Mouse (Mus musculus) gastrocnemius, postnatal 14 days (tissue): Measurements from ENCODE around the gene Cym. TPM values are rescaled to one million over a fixed set of nuclear protein-coding genes. Genes with fewer than 3 reads are reported as not detected.

Experiments
- DNase-seq: peaks from one replicate; pipeline ENCODE4 v3.0.0; 2021; ENCODE audit warnings: mixed read lengths
- intact Hi-C: fragments of 180-260 bp; cut with DNase I; formaldehyde crosslinking; loops from one replicate; pipeline ENCODE4 v1.15.1; 2025; ENCODE audit warnings: low total_unique reads
- total RNA-seq, 2 experiments: library from RNA; stranded (reverse); gene quantifications; 2 replicates each; pipeline ENCODE4 v1.2.3; 2021

Gene Cym
- total RNA-seq, 2 experiments from 2014 or later: not detected

DNA sequence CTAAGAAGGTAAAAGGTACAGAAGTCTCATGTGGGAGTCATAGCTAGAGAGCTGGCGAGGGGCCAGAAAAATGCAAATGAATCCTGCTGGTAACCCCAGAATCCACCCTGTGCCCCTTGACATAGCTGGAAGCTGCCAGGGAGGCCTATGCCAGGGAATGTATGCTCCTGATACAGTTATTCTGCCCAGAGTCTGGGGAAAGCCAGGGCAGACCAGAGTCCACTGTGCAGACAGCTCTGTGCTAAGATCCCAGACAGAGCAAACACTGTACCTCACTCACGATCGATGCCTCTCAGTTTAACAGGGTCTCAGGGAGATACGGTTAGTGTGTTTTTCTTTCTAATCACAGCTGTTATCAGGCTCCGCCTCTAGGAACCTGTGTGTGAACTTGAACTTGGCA is 8.3 kb upstream of the Cym start:
- DNase-seq: no peak
- intact Hi-C loops: no loop called here

- intact Hi-C loops: no loop called here
- DNase-seq: no peak
Observed at GRCm38 (mm10) chr3:107229221-107229620, 7.7 kb upstream of the Cym start.

GRCm38 (mm10) chr3:107225820-107226219 is 4.3 kb upstream of the Cym start:
- no peak for DNase-seq
- intact Hi-C loops: no loop called here

DNA sequence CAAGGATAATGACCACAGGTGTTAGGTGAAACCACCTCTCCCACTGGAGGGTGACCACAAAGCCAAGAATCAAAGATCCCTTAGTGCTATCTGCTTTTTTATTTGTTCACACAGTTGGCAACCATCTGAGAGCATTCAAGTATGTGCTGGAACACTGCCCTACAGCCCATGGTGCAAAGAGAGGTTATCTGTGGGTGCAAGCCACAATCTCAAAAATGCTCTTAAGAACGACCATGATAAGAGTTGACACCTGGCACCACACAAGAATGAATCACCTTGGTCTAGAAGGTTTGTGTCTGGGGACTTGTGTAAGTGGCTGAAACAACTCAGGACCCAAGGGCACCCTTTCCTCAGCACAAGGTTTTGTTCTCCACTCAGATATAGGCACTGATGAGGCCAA is 1.7 kb upstream of the Cym start:
- intact Hi-C loops: no loop called here
- DNase-seq: no peak

GRCm38 (mm10) chr3:107218572-107218971 is 3.0 kb downstream of the Cym start:
- no peak for DNase-seq
- intact Hi-C loops: no loop called here

- no peak for DNase-seq
- intact Hi-C loops: no loop called here
Observed at GRCm38 (mm10) chr3:107217101-107217480, 4.4 kb downstream of the Cym start.

DNA sequence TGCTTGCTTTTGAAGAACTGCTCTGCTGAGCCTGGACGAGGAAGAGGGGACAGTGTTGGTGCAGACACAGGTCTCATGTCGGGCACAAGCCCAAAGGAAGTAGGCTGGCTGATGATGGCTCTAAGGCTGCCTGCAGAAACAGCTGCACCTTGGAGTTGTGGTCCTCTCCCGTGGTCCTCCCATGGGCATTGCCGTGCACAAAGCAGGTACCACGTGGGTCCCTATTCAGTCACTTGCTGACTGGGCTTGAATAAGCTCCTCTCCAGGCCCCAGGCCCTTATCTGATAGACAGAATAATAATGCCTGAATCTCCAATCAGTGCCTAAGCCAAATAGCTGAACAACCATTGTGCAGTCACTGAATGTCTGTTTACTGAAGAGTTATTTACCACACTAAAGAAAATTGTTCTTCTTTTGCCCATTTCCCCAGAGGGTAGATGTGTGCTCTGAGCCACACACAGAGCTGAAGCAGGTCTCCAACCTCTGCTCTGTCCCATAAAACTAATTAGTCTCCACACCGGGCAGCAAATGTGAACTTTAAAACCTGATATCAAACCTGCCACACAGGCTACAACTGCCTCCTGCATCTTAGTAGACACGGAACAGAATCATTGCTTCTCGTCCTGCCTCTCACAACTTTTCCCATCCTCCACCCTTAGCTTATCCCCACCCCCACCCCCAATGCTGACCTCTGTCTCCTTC is 5.0 kb downstream of the Cym start:
- intact Hi-C loops: no loop called here
- no peak for DNase-seq

GRCm38 (mm10) chr3:107214606-107215005 is 6.9 kb downstream of the Cym start:
- DNase-seq: no peak
- intact Hi-C loops: no loop called here

DNA sequence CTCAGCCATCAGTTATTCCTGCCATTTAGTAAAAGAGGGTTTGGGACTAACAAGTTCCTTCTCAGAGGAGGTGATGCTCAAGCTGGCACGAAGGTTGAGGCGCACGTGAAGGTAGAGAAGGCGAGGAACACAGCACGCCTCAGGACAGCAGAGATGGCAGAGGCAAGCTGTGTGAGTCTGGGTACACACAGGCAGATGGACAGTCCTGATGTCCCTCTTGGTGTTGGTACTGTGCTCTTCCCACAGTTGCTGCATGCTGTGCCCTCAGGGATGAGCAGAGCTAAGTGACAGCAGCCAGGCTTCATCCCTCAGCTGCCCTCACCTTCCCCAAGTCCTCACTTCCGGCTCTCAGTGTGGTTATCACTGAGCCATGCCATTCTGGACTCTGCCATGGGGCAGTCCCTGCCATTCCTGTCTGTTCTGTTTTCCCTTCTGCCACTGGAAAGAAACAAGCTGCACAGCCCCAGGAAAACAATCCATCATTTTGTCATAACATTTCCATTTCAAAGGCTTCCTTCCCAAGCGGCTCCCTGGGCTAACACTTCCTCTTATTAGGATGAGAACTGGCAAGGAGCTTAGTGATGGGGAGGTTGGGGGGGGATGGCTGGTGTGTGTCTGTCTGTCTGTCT is 13.8 kb downstream of the Cym start:
- DNase-seq: no peak
- intact Hi-C loops: no loop called here

DNA sequence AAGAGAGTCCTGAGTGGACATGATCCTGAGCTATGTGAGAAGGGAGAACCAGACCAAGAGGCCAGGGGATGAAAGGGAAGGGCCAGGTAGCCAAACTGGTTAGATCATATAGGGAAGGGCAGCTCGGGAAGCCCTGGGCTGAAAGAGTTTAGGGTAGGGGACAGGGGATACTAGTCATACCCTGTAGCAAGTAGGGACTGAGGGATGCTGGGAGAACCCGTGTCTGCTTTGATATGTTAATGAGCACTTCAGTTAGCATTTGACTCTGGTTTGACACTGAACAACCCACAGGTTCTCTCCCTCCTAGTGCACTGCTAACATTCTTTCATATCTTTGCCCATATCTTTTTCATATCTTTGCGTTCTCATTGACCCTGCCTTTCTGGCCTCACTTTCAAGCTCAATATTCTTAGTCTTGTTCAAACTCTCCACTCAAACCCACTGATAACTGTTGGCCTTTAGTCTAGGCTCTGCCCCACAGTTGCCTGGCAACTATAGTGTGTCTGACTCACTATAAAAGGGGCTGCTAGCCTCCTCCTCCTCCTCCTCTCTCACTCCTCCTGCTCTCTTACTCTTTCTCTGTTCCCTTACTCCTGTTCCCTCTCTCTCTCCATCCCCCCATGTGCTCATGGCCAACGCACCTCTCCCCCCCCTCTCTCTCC is 14.9 kb downstream of the Cym start:
- intact Hi-C loops: no loop called here
- DNase-seq: no peak

DNA sequence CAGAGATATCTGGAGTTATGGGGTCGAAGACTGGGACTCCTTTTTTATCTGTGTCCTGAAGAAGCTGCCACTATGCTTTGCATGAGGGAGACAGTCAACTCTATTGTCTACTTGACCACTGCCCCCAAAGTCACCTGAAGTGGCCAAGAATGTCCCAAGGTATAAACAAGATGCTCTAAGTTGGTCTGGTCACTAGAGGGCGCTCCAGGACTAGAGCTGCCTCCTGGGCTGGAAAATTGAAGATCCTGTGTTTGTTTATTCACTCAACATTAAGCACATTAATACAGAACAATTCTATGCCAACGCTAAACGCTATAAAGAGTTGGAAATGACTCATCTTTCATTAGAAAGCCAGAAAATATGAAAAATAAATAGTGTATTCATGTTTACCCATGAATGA is 15.5 kb downstream of the Cym start:
- peak; percentile 60 for DNase-seq
- intact Hi-C loops: no loop called here

GRCm38 (mm10) chr3:107205170-107205569 is 16.4 kb downstream of the Cym start:
- intact Hi-C loops: no loop called here
- no peak for DNase-seq

GRCm38 (mm10) chr3:107204413-107204812 is 17.1 kb downstream of the Cym start:
- no peak for DNase-seq
- intact Hi-C loops: no loop called here

GRCm38 (mm10) chr3:107201310-107202180 is 20.0 kb downstream of the Cym start:
- intact Hi-C loops: no loop called here

DNA sequence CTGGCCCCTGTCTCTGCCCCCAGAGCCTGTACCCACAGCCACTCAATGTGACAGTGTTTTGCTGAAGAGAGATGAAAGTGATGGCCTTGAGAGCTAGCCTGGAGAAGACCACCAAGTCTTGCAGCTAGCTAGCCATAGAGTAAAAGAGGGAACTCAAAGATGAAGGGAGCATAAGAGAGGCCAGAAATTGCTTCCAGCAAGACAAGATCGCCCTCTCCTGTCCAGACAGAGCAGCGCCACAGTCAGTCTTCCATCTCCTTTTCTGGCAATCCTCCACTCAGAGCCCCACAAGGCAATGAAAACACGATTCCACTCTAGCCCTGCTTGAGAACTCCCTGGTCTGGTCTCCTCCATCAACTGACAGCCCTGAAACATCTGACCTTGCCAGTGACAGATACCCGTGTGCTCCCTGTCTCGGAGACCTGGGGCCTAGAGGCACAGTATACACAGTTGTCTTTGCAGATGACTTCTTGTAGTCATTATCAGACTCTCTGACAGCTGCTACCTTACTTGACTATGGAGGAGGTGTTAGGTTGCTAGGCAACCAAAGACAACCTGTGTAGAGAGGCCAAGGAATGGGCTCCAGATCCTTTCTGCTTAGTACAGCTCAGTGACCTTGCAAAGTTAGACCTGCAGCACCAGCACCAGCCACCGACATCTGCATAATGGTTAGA is 33.2 kb downstream of the Cym start:
- intact Hi-C loops: loop anchor here (5.0 kb wide), 1 partner anchor 96 kb away; no protein-coding TSS in a partner anchor
- DNase-seq: peak; percentile 25

More at GRCm38 (mm10) chr3:107201310-107202180, 20.0 kb downstream of the Cym start:
- no peak for DNase-seq

GRCm38 (mm10) chr3:107187022-107187421 is 34.5 kb downstream of the Cym start:
- DNase-seq: no peak
- intact Hi-C loops: loop anchor here (5.0 kb wide), 1 partner anchor 95 kb away; no protein-coding TSS in a partner anchor

GRCm38 (mm10) chr3:107185597-107185996 is 35.9 kb downstream of the Cym start:
- intact Hi-C loops: loop anchor here (5.0 kb wide), 1 partner anchor 93 kb away; no protein-coding TSS in a partner anchor
- no peak for DNase-seq

DNA sequence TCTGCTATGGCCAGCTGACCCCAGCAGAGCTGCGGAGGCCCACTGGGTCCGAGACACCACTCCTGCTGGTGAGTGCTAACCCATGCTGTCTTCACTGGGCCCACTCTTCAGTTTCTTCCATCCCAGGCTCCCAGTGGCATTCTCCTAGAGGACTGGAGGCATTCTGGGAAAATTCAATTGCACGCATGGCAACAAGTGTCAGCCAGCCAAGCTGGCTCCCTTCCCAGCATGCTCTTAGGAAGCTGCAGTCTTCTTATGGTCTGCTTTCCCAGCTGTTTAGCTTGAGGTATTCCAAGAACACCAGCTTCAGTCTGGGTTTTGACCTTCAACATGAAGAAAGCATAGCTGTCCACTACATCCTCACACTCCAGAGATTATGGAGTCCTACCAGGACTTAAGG is 38.4 kb downstream of the Cym start:
- DNase-seq: peak; percentile 32
- intact Hi-C loops: no loop called here

- intact Hi-C loops: no loop called here
- DNase-seq: no peak
Observed at GRCm38 (mm10) chr3:107182756-107183155, 38.8 kb downstream of the Cym start, which contains the start of gene Kcna10. Gene Kcna10, plus strand, starts transcription at chr3:107183056.
